Mouse (Mus musculus): ENCODE measurements around the gene Retreg3. TPM values are rescaled to one million over a fixed set of nuclear protein-coding genes. Genes with fewer than 3 reads are reported as not detected.

The Retreg3 gene
- polyA plus RNA-seq, 1 experiment from 2014 or later = 14.0 TPM

DNA sequence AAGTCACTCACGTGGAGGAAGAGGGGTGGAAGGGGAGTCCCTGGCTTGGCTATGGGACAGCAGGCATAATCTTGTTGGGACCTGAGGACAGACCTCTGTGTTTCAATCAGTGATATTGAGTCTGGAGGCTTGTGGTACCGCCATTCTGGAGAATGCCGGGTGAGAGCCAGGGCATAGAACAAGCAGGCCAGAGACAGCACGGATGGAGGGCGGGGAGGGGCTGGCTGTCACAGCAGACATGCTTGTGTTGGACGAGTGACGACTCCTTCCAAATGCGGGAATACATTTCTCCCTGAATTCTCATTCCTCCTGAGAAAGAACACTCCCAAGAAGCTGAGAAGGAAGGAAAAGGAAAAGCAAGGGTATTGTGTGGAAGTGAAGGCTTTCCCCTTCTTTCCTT, 68.1 kb downstream of the Retreg3 start:
- no peak overlapping the region for H3K4me2 ChIP-seq (ENCODE audit: low read length)
- WGBS = 75% methylated on average over 8 of the region's 8 CpGs
- no peak for ATAC-seq
- no peak for DNase-seq (ENCODE audit: low spot score)
- H3K4me3 ChIP-seq (ENCODE audit: low read depth, low read length) = no peak overlapping the region
- H3K9me3 ChIP-seq (replicated peaks; ENCODE audit: control insufficient read depth, low read length) = no peaks in the 10 kb centered on the region
- no peaks in the 10 kb centered on the region for H3K4me1 ChIP-seq (ENCODE audit: control insufficient read depth, insufficient read depth, low read length)
- H3K36me3 ChIP-seq (ENCODE audit: control insufficient read depth, insufficient read depth, low read length) = peaks cover 89% of the 10 kb centered on the region
- no peak overlapping the region for H3K27ac ChIP-seq (ENCODE audit: low read depth, low read length)
- H3K9ac ChIP-seq (ENCODE audit: low read length) = no peak overlapping the region
- H3K27me3 ChIP-seq (replicated peaks; ENCODE audit: control insufficient read depth, insufficient read depth, low read length) = no peaks in the 10 kb centered on the region

DNA sequence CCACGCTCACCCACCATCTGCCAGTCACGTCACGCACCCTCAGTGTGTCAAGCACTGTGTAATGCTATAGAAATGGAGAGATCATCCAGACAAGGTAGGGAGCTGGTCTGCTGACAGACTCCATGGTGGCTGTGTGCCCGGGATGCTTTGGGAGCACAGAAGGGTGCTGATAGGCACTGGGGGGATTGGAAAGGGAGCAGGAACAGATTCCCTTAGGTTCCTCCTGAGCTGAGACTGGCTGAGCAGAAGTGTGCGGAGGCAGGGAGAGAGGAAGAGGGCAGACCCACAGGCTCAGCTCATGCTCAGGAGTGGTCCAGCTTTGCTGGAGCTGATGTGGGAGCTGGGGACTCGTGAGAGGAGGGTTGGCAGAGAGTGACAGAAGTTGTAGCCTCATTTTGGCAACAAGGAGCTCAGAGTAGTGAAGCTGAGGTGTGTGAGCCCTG, 68.6 kb downstream of the Retreg3 start:
- H3K4me1 ChIP-seq (ENCODE audit: control insufficient read depth, insufficient read depth, low read length) = no peaks in the 10 kb centered on the region
- no peaks in the 10 kb centered on the region for H3K9me3 ChIP-seq (replicated peaks; ENCODE audit: control insufficient read depth, low read length)
- H3K4me2 ChIP-seq (ENCODE audit: low read length) = no peak overlapping the region
- no peak overlapping the region for H3K9ac ChIP-seq (ENCODE audit: low read length)
- H3K4me3 ChIP-seq (ENCODE audit: low read depth, low read length) = no peak overlapping the region
- WGBS = 87% methylated on average over 6 of the region's 6 CpGs
- H3K27ac ChIP-seq (ENCODE audit: low read depth, low read length) = no peak overlapping the region
- H3K36me3 ChIP-seq (ENCODE audit: control insufficient read depth, insufficient read depth, low read length) = peaks cover 89% of the 10 kb centered on the region
- ATAC-seq = no peak
- H3K27me3 ChIP-seq (replicated peaks; ENCODE audit: control insufficient read depth, insufficient read depth, low read length) = no peaks in the 10 kb centered on the region
- DNase-seq (ENCODE audit: low spot score) = no peak

DNA sequence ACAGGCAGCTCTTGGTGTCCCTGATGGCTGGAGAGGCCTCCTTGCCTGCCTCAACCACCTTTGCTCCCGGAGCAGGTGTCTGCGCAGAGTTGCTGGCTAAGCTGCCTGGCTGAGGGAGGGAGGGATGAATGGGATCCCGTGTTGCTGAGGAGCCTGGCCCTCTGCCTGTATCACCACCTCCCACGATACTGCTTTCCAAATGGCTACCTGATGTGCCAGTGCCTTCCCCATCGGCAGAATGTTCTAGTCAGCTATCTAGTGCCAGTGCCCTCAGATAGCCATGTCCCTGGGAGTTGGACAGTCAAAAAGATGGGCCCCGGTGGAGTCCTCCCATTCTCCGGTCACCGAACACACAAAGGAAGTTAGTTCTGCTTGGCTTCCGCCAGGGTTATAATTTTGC, 69.3 kb downstream of the Retreg3 start:
- H3K36me3 ChIP-seq (ENCODE audit: control insufficient read depth, insufficient read depth, low read length) = peaks cover 89% of the 10 kb centered on the region
- H3K4me2 ChIP-seq (ENCODE audit: low read length) = no peak overlapping the region
- H3K9me3 ChIP-seq (replicated peaks; ENCODE audit: control insufficient read depth, low read length) = no peaks in the 10 kb centered on the region
- H3K9ac ChIP-seq (ENCODE audit: low read length) = no peak overlapping the region
- ATAC-seq = no peak
- WGBS = 86% methylated on average over 9 of the region's 9 CpGs
- H3K27me3 ChIP-seq (replicated peaks; ENCODE audit: control insufficient read depth, insufficient read depth, low read length) = no peaks in the 10 kb centered on the region
- H3K4me1 ChIP-seq (ENCODE audit: control insufficient read depth, insufficient read depth, low read length) = no peaks in the 10 kb centered on the region
- no peak overlapping the region for H3K4me3 ChIP-seq (ENCODE audit: low read depth, low read length)
- DNase-seq (ENCODE audit: low spot score) = no peak
- H3K27ac ChIP-seq (ENCODE audit: low read depth, low read length) = no peak overlapping the region

DNA sequence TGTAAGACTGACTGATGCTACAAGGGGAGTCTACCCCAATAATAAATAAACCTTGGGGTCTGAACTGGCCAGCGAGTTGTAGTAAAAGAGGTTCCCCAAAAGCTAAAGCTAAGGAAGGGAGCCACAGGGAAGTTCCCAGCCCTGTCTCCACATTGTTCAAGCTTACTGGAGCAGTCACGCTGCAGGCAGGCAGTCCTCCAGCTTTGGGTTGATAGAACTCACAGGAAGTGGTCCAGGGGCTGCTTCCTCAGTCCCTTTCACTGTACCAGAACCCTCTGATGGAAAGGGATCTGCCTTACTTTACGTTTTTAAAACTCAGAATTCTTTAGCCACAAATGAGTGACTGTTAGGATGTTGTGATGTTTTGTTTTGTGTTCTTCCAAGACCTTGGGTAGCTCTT, 72.2 kb downstream of the Retreg3 start:
- 92% methylated on average over 3 of the region's 3 CpGs for WGBS
- DNase-seq (ENCODE audit: low spot score) (no peak), ATAC-seq (no peak)
- H3K36me3 ChIP-seq (ENCODE audit: control insufficient read depth, insufficient read depth, low read length) = peaks cover 96% of the 10 kb centered on the region
- no peak overlapping the region for H3K27ac ChIP-seq (ENCODE audit: low read depth, low read length)
- H3K4me1 ChIP-seq (ENCODE audit: control insufficient read depth, insufficient read depth, low read length) = no peaks in the 10 kb centered on the region
- H3K27me3 ChIP-seq (replicated peaks; ENCODE audit: control insufficient read depth, insufficient read depth, low read length) = no peaks in the 10 kb centered on the region
- H3K4me3 ChIP-seq (ENCODE audit: low read depth, low read length) = no peak overlapping the region
- H3K4me2 ChIP-seq (ENCODE audit: low read length) = no peak overlapping the region
- no peaks in the 10 kb centered on the region for H3K9me3 ChIP-seq (replicated peaks; ENCODE audit: control insufficient read depth, low read length)
- no peak overlapping the region for H3K9ac ChIP-seq (ENCODE audit: low read length)

DNA sequence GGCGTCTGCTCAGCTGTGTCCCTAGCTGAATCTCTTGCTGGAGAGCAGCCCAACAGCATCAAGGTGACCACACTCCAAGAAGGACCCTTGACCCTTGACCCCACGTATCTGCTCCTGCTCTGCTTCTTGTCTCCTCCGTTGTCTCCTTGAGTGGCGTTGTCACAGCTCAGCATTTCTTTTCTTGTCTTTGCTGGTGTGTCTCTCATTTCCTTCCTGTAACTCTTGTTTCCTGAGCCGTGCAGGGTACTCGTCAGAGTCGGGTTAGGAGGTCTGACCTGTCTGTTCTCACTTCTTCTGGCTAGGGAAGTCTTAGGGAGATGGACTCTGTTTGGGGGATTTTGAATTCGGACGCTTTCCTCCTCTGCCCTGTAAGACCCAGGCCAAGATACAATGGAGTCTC, 73.3 kb downstream of the Retreg3 start:
- peaks cover 95% of the 10 kb centered on the region for H3K36me3 ChIP-seq (ENCODE audit: control insufficient read depth, insufficient read depth, low read length)
- no peak overlapping the region for H3K4me3 ChIP-seq (ENCODE audit: low read depth, low read length)
- H3K4me2 ChIP-seq (ENCODE audit: low read length) = no peak overlapping the region
- no peaks in the 10 kb centered on the region for H3K4me1 ChIP-seq (ENCODE audit: control insufficient read depth, insufficient read depth, low read length)
- no peak for DNase-seq (ENCODE audit: low spot score)
- no peaks in the 10 kb centered on the region for H3K9me3 ChIP-seq (replicated peaks; ENCODE audit: control insufficient read depth, low read length)
- H3K27me3 ChIP-seq (replicated peaks; ENCODE audit: control insufficient read depth, insufficient read depth, low read length) = no peaks in the 10 kb centered on the region
- ATAC-seq = no peak
- no peak overlapping the region for H3K9ac ChIP-seq (ENCODE audit: low read length)
- H3K27ac ChIP-seq (ENCODE audit: low read depth, low read length) = no peak overlapping the region
- WGBS = 78% methylated on average over 9 of the region's 9 CpGs

Small RNA genes within 50 kb of the gene (microRNA-seq; reads per million reads assigned to microRNA genes)
- gene Gm27626 = not detected

Other genes starting within 250 kb of the Retreg3 start
- gene Stat3, start 180.4 kb downstream of the Retreg3 start, polyA plus RNA-seq (2014; fragmentation: Nextera tagmentation; extraction: Ambion mirVana) = 23.3 and 26.4 TPM in 2 replicates
- gene Cavin1, start 149.0 kb downstream of the Retreg3 start, polyA plus RNA-seq (2014; fragmentation: Nextera tagmentation; extraction: Ambion mirVana) = 15.6 and 21.1 TPM in 2 replicates
- 50.2 and 74.4 TPM in 2 replicates for gene Atp6v0a1, start 110.4 kb downstream of the Retreg3 start, polyA plus RNA-seq (2014; fragmentation: Nextera tagmentation; extraction: Ambion mirVana)
- 6.6 and 8.4 TPM in 2 replicates for gene Naglu, start 49.9 kb downstream of the Retreg3 start, polyA plus RNA-seq (2014; fragmentation: Nextera tagmentation; extraction: Ambion mirVana)
- gene Hsd17b1, start 41.5 kb downstream of the Retreg3 start, polyA plus RNA-seq (2014; fragmentation: Nextera tagmentation; extraction: Ambion mirVana) = not detected in 2 replicates
- 52.9 and 54.9 TPM in 2 replicates for gene Coasy, start 37.3 kb downstream of the Retreg3 start, polyA plus RNA-seq (2014; fragmentation: Nextera tagmentation; extraction: Ambion mirVana)
- 100 and 109 TPM in 2 replicates for gene Mlx, start 32.6 kb downstream of the Retreg3 start, polyA plus RNA-seq (2014; fragmentation: Nextera tagmentation; extraction: Ambion mirVana)
- 39.8 and 54.3 TPM in 2 replicates for gene Psmc3ip, start 24.5 kb downstream of the Retreg3 start, polyA plus RNA-seq (2014; fragmentation: Nextera tagmentation; extraction: Ambion mirVana)
- gene Tubg1, start within 50 bp of the Retreg3 start, polyA plus RNA-seq (2014; fragmentation: Nextera tagmentation; extraction: Ambion mirVana) = 84.9 and 87.8 TPM in 2 replicates
- 27.4 and 31.9 TPM in 2 replicates for gene Tubg2, start 36.0 kb upstream of the Retreg3 start, polyA plus RNA-seq (2014; fragmentation: Nextera tagmentation; extraction: Ambion mirVana)
- gene Cntnap1, start 50.6 kb upstream of the Retreg3 start, polyA plus RNA-seq (2014; fragmentation: Nextera tagmentation; extraction: Ambion mirVana) = 0.39 and 0.48 TPM in 2 replicates
- 4.6 and 5.5 TPM in 2 replicates for gene Plekhh3, start 51.5 kb upstream of the Retreg3 start, polyA plus RNA-seq (2014; fragmentation: Nextera tagmentation; extraction: Ambion mirVana)
- 0.10 TPM in 1 of 2 replicates, not detected in the other for gene Ccr10, start 55.5 kb upstream of the Retreg3 start, polyA plus RNA-seq (2014; fragmentation: Nextera tagmentation; extraction: Ambion mirVana)
- 16.1 and 22.4 TPM in 2 replicates for gene Ezh1, start 106.6 kb upstream of the Retreg3 start, polyA plus RNA-seq (2014; fragmentation: Nextera tagmentation; extraction: Ambion mirVana)
- gene Ramp2, start 126.1 kb upstream of the Retreg3 start, polyA plus RNA-seq (2014; fragmentation: Nextera tagmentation; extraction: Ambion mirVana) = 80.4 and 80.9 TPM in 2 replicates
- gene Vps25, start 133.8 kb upstream of the Retreg3 start, polyA plus RNA-seq (2014; fragmentation: Nextera tagmentation; extraction: Ambion mirVana) = 110 and 118 TPM in 2 replicates
- gene Wnk4, start 140.7 kb upstream of the Retreg3 start, polyA plus RNA-seq (2014; fragmentation: Nextera tagmentation; extraction: Ambion mirVana) = 3.0 and 3.4 TPM in 2 replicates
- gene Cntd1, start 159.1 kb upstream of the Retreg3 start, polyA plus RNA-seq (2014; fragmentation: Nextera tagmentation; extraction: Ambion mirVana) = 0.76 and 1.3 TPM in 2 replicates
- 237 and 260 TPM in 2 replicates for gene Coa3, start 159.2 kb upstream of the Retreg3 start, polyA plus RNA-seq (2014; fragmentation: Nextera tagmentation; extraction: Ambion mirVana)
- 172 and 177 TPM in 2 replicates for gene Becn1, start 182.4 kb upstream of the Retreg3 start, polyA plus RNA-seq (2014; fragmentation: Nextera tagmentation; extraction: Ambion mirVana)
- gene Psme3, start 196.3 kb upstream of the Retreg3 start, polyA plus RNA-seq (2014; fragmentation: Nextera tagmentation; extraction: Ambion mirVana) = 103 and 107 TPM in 2 replicates
- gene Aoc2, start 205.2 kb upstream of the Retreg3 start, polyA plus RNA-seq (2014; fragmentation: Nextera tagmentation; extraction: Ambion mirVana) = 0.94 and 1.1 TPM in 2 replicates
- gene Aoc3, start 210.7 kb upstream of the Retreg3 start, polyA plus RNA-seq (2014; fragmentation: Nextera tagmentation; extraction: Ambion mirVana) = 0.08 and 0.10 TPM in 2 replicates
- 0.09 TPM in 1 of 2 replicates, not detected in the other for gene G6pc, start 247.7 kb upstream of the Retreg3 start, polyA plus RNA-seq (2014; fragmentation: Nextera tagmentation; extraction: Ambion mirVana)

Measured in forebrain, embryonic 14.5 days (tissue).